Mouse (Mus musculus): ENCODE measurements at regions not wholly inside any gene's neighbourhood (a gene's known extent, or its start where the extent isn't known, plus 50 kb on each side); places are given as distances from the start of the nearest gene placed in this dataset.
A peak's percentile ranks its signal among the peaks of the same experiment; 100 is the strongest.

DNA sequence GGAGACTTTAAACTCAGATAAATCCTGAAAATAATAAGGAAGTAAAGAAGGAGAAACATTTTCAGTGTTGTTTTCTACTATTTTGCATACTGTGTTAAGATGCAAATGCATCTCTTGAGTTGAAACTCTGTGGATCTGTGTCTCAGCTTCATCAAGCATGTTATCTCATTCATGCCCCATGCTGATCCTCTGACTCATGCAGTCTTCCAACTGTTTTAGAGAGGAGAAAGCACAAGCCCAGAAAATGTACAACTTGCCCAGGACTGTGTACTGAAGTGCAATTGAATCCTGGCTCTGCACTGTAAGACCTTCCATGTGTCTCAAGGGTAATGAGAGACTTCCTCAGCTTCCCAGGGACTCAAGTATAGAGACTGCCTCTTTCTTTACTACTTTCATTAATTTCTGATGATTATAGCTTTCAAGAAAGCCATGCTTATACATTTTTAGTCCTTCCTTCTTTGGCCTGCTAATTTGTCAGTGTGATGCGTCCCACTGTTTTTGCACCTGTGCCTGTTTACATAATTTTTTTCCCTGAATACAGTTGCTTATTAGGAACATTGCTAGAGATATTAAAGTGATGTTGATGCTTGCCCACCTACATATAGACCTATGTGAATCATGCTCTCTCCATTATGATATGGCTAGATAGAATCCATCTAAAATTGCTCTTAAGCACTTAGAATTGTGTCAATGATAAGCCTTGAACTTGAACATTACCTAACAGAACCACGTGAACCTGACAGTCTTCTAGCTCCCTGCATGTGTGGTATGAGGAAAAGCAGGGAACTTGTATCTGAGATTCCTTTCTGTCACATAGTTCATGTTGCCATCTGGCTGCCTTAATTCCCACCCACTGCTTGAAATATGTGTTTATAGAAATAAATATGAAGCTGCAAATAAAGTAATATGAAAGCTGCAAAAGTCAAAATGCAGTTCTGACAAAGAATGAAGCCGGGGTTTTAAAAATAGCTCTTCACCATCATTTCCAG, 242.0 kb downstream of the Pdha2 start:
- H3K4me1 ChIP-seq (replicated peaks; ENCODE audit: control insufficient read depth, insufficient read depth, low read length) = no peaks in the 10 kb centered on the region
- WGBS = 85% methylated on average over 3 of the region's 3 CpGs
- DNase-seq (ENCODE audit: low spot score) (no peak), ATAC-seq (replicated peaks; ENCODE audit: low FRiP score) (no peak)
- no peaks in the 10 kb centered on the region for H3K9me3 ChIP-seq (ENCODE audit: control insufficient read depth, low read length)
- no peaks in the 10 kb centered on the region for H3K27me3 ChIP-seq (ENCODE audit: control insufficient read depth, insufficient read depth, low read length)
- no peak overlapping the region for H3K27ac ChIP-seq (ENCODE audit: low read depth, low read length)
- no peak overlapping the region for H3K9ac ChIP-seq (ENCODE audit: low read length)
- H3K4me3 ChIP-seq (ENCODE audit: low read depth, low read length) = no peak overlapping the region
- no peak overlapping the region for H3K4me2 ChIP-seq (ENCODE audit: low read depth, low read length, severe bottlenecking)
- no peaks in the 10 kb centered on the region for H3K36me3 ChIP-seq (ENCODE audit: control insufficient read depth, insufficient read depth, low read length)

DNA sequence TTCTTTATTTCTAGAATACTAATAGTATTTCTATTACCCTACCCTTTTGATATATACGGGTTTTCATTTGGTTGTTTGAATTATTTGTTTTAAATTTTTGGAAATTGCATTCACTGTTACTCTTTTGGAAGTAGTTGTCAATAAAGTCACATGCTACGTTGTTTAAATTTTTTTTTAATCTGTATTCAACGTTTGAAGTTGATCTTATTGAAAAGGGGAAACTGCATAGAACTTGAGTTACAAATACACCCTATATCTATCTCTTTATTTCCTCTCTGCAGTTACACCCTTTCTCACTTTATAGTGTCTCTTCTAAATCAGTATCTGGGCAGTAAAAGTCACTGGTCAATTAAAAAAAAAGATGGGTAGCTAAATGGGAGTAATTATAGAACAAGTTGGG, 243.6 kb downstream of the Pdha2 start:
- ATAC-seq (replicated peaks; ENCODE audit: low FRiP score) (no peak), DNase-seq (ENCODE audit: low spot score) (no peak)
- no peak overlapping the region for H3K27ac ChIP-seq (ENCODE audit: low read depth, low read length)
- no peak overlapping the region for H3K4me3 ChIP-seq (ENCODE audit: low read depth, low read length)
- H3K4me1 ChIP-seq (replicated peaks; ENCODE audit: control insufficient read depth, insufficient read depth, low read length) = no peaks in the 10 kb centered on the region
- no peak overlapping the region for H3K9ac ChIP-seq (ENCODE audit: low read length)
- no peaks in the 10 kb centered on the region for H3K36me3 ChIP-seq (ENCODE audit: control insufficient read depth, insufficient read depth, low read length)
- H3K4me2 ChIP-seq (ENCODE audit: low read depth, low read length, severe bottlenecking) = no peak overlapping the region
- WGBS = 80% methylated on average over 3 of the region's 3 CpGs
- no peaks in the 10 kb centered on the region for H3K27me3 ChIP-seq (ENCODE audit: control insufficient read depth, insufficient read depth, low read length)
- no peaks in the 10 kb centered on the region for H3K9me3 ChIP-seq (ENCODE audit: control insufficient read depth, low read length)

DNA sequence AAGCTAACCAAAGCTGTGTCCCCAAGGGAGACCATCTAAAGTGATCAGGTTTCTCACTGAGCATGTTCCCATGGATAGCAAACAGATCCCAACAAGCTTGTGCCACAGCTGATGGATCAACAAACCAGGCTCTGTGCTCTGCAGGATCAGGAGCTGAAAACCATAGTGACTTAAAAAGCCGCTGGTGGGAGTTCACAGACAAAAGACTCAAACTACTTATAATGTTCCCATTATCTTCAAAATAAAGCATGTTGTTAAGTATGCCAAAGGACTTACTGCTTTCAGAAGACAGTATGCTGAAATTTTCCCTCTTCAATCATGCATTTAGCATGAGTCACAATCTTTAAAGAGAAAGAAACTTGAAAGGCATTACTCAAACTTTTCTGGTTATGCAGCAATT, 254.5 kb downstream of the Pdha2 start:
- no peak overlapping the region for H3K9ac ChIP-seq (ENCODE audit: low read length)
- ATAC-seq (replicated peaks; ENCODE audit: low FRiP score) (no peak), DNase-seq (ENCODE audit: low spot score) (no peak)
- H3K4me1 ChIP-seq (replicated peaks; ENCODE audit: control insufficient read depth, insufficient read depth, low read length) = no peaks in the 10 kb centered on the region
- H3K4me3 ChIP-seq (ENCODE audit: low read depth, low read length) = no peak overlapping the region
- no peak overlapping the region for H3K27ac ChIP-seq (ENCODE audit: low read depth, low read length)
- no peaks in the 10 kb centered on the region for H3K27me3 ChIP-seq (ENCODE audit: control insufficient read depth, insufficient read depth, low read length)
- no peak overlapping the region for H3K4me2 ChIP-seq (ENCODE audit: low read depth, low read length, severe bottlenecking)
- no peaks in the 10 kb centered on the region for H3K36me3 ChIP-seq (ENCODE audit: control insufficient read depth, insufficient read depth, low read length)
- no peaks in the 10 kb centered on the region for H3K9me3 ChIP-seq (ENCODE audit: control insufficient read depth, low read length)
- WGBS = 21% methylated on average over 1 of the region's 1 CpGs

DNA sequence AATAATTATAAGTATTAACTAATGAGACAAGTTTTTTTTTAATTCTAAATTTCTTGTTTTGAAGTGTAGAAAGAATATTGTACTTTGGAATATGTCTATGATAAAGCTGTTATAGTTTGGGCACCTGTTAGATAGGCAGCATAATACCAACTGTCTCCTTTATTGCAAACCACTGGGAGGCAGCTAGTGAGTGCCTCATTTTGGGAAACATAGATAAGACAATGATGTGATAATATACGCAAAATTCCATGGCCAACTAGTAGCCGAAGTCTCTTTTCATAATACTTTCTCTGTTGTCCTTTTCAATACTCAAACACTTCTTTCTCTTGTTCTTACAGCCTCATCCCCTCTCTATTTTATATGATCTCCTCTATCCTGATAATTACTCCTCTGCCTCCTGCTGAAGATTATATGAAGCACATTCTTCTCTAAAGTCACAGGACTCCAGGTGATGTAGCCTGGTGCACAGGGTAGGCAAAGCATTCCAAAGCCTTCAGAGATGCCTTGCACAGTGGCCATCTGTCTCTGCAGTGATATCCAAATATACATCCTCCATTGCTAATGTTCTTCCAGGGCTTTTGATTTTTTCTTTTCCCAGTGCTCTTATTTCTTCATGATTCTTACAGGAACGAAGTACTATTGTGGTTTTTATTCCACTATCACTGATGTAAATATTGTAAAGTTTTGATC, 259.9 kb downstream of the Pdha2 start:
- H3K9ac ChIP-seq (ENCODE audit: low read length) = no peak overlapping the region
- no peaks in the 10 kb centered on the region for H3K36me3 ChIP-seq (ENCODE audit: control insufficient read depth, insufficient read depth, low read length)
- no peak overlapping the region for H3K4me3 ChIP-seq (ENCODE audit: low read depth, low read length)
- no peak overlapping the region for H3K4me2 ChIP-seq (ENCODE audit: low read depth, low read length, severe bottlenecking)
- 91% methylated on average over 3 of the region's 3 CpGs for WGBS
- no peak overlapping the region for H3K27ac ChIP-seq (ENCODE audit: low read depth, low read length)
- H3K27me3 ChIP-seq (ENCODE audit: control insufficient read depth, insufficient read depth, low read length) = no peaks in the 10 kb centered on the region
- no peaks in the 10 kb centered on the region for H3K9me3 ChIP-seq (ENCODE audit: control insufficient read depth, low read length)
- ATAC-seq (replicated peaks; ENCODE audit: low FRiP score) (no peak), DNase-seq (ENCODE audit: low spot score) (no peak)
- no peaks in the 10 kb centered on the region; the same call in 1 of the 2 replicates for H3K4me1 ChIP-seq (replicated peaks; ENCODE audit: control insufficient read depth, insufficient read depth, low read length)

DNA sequence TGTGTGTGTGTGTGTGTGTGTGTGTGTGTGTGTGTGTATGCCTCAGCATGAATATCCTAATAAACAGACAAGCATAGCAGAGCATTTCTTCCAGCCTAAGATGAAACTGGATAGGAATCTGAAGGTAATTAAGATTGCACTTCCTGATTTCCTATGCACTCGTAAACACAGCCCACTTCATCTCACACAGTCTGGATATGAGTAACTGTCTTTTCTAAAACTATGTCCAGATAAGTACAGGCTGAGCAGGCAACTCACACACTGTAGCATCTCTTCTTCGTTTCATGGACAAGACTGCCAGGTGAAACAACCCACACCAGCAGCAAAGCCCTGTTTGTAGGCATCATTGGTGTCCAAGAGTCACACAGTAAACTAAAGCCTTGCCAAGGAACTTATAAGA, 261.1 kb downstream of the Pdha2 start:
- Histone ChIP-seq H3K9ac (ENCODE audit: low read length) (no peak overlapping the region), H3K27ac (ENCODE audit: low read depth, low read length) (no peak overlapping the region), H3K4me3 (ENCODE audit: low read depth, low read length) (no peak overlapping the region), H3K27me3 (ENCODE audit: control insufficient read depth, insufficient read depth, low read length) (no peaks in the 10 kb centered on the region), H3K9me3 (ENCODE audit: control insufficient read depth, low read length) (no peaks in the 10 kb centered on the region), H3K4me1 (replicated peaks; ENCODE audit: control insufficient read depth, insufficient read depth, low read length) (no peaks in the 10 kb centered on the region; the same call in 1 of the 2 replicates), H3K36me3 (ENCODE audit: control insufficient read depth, insufficient read depth, low read length) (no peaks in the 10 kb centered on the region), H3K4me2 (ENCODE audit: low read depth, low read length, severe bottlenecking) (no peak overlapping the region)
- 76% methylated on average over 2 of the region's 2 CpGs for WGBS
- no peak for ATAC-seq (replicated peaks; ENCODE audit: low FRiP score)
- no peak for DNase-seq (ENCODE audit: low spot score)

DNA sequence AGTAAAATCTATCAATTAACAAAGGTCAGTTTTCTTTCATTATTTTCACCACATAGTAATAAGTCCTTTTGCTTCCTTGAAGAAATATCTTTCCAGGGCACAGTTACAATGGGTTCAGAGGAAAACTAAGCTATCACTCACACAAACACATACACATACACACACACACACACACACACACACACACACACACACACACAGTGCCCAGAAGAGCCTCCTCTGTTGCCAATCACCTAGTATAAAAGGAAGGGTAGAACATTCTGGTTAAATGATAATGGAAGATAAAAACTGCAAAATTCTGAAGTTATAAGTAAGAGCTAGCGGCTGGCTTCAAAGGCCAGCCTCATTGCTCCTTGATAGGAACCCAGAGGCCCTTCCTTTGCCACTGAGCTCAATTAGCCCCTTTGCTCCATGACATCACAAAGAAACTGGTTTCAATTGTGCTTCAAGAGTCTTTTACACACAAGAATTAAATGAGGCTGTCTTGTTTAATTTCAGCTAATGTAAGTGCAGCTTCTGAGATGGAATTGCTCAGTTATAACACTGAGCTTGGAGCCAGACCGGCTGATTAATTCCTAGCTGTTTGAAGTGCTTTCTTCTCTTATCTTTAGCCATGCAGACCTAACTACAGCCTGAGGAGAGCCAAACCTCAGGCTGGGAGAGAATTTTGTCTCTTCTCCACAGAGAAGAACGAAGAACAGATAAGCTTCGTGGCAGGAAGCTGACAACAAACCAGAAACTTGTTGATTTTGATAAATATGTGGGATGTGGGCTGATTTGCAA, 262.1 kb downstream of the Pdha2 start:
- Histone ChIP-seq H3K4me2 (ENCODE audit: low read depth, low read length, severe bottlenecking) (no peak overlapping the region), H3K4me3 (ENCODE audit: low read depth, low read length) (no peak overlapping the region), H3K9ac (ENCODE audit: low read length) (no peak overlapping the region), H3K27ac (ENCODE audit: low read depth, low read length) (peak overlapping the region; percentile 10; the same call in 1 of the 2 replicates), H3K9me3 (ENCODE audit: control insufficient read depth, low read length) (no peaks in the 10 kb centered on the region), H3K4me1 (replicated peaks; ENCODE audit: control insufficient read depth, insufficient read depth, low read length) (no peaks in the 10 kb centered on the region; the same call in 1 of the 2 replicates), H3K36me3 (ENCODE audit: control insufficient read depth, insufficient read depth, low read length) (no peaks in the 10 kb centered on the region), H3K27me3 (ENCODE audit: control insufficient read depth, insufficient read depth, low read length) (no peaks in the 10 kb centered on the region)
- no peak for DNase-seq (ENCODE audit: low spot score)
- 59% methylated on average over 4 of the region's 4 CpGs for WGBS
- ATAC-seq (replicated peaks; ENCODE audit: low FRiP score) = peak; percentile 84

DNA sequence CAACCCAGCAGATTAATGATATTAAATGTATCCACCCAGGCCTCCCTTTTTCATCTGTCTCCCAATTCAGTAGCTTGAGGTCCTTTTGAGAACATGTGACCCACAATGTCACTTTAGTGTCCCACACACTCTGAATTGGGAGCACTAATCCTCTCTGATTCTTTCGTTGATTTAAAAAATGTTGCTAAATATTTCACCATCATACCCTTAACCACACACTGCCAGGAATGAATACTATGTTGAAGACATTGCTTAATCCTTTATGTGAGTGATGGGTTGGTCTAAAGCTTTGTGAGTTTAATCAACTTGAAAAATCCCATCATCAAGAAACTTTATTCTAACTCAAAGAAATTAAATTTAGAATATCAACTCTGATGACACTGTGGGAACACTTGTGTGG, 269.7 kb downstream of the Pdha2 start:
- 77% methylated on average over 1 of the region's 1 CpGs for WGBS
- Histone ChIP-seq H3K4me1 (replicated peaks; ENCODE audit: control insufficient read depth, insufficient read depth, low read length) (no peaks in the 10 kb centered on the region), H3K4me3 (ENCODE audit: low read depth, low read length) (no peak overlapping the region), H3K4me2 (ENCODE audit: low read depth, low read length, severe bottlenecking) (no peak overlapping the region), H3K27me3 (ENCODE audit: control insufficient read depth, insufficient read depth, low read length) (no peaks in the 10 kb centered on the region), H3K9ac (ENCODE audit: low read length) (no peak overlapping the region), H3K9me3 (ENCODE audit: control insufficient read depth, low read length) (no peaks in the 10 kb centered on the region), H3K27ac (ENCODE audit: low read depth, low read length) (no peak overlapping the region), H3K36me3 (ENCODE audit: control insufficient read depth, insufficient read depth, low read length) (no peaks in the 10 kb centered on the region)
- ATAC-seq (replicated peaks; ENCODE audit: low FRiP score) (no peak), DNase-seq (ENCODE audit: low spot score) (no peak)

DNA sequence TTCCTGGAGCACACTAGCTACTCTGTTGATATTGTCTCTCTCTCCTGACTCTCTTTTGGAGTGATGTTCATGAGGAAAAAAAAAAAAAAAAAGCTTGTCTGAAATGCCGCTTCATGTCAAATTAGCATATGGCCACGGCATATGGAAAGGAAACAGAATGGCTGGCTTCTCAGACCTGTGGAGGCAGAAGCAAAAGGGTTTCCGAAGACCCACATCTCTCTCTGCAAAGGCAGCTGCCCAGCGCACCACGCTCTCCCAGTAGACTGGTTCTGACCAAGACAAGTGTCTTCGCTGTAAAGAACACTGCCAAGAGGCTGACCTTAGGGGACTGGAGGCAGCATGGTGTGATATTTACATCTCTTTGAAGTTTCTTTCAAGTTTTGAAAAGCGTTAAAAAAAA, 270.3 kb downstream of the Pdha2 start:
- ATAC-seq (replicated peaks; ENCODE audit: low FRiP score) = no peak
- no peak overlapping the region for H3K4me2 ChIP-seq (ENCODE audit: low read depth, low read length, severe bottlenecking)
- no peaks in the 10 kb centered on the region for H3K4me1 ChIP-seq (replicated peaks; ENCODE audit: control insufficient read depth, insufficient read depth, low read length)
- no peaks in the 10 kb centered on the region for H3K36me3 ChIP-seq (ENCODE audit: control insufficient read depth, insufficient read depth, low read length)
- H3K27me3 ChIP-seq (ENCODE audit: control insufficient read depth, insufficient read depth, low read length) = no peaks in the 10 kb centered on the region
- 88% methylated on average over 7 of the region's 7 CpGs for WGBS
- no peak overlapping the region for H3K9ac ChIP-seq (ENCODE audit: low read length)
- DNase-seq (ENCODE audit: low spot score) = no peak
- no peaks in the 10 kb centered on the region for H3K9me3 ChIP-seq (ENCODE audit: control insufficient read depth, low read length)
- H3K4me3 ChIP-seq (ENCODE audit: low read depth, low read length) = no peak overlapping the region
- no peak overlapping the region for H3K27ac ChIP-seq (ENCODE audit: low read depth, low read length)
